Mouse (Mus musculus) lung, embryonic 14.5 days (tissue): ENCODE results near the gene Myl9. TPM values are rescaled to one million over a fixed set of nuclear protein-coding genes. Genes with fewer than 3 reads are reported as not detected.
"Not testable (repeated sequence)": the region's sequence is repeated elsewhere in the genome, so short reads cannot be mapped to it uniquely, and the experiment has no call there.

Experiments
- ATAC-seq: fragments of 200-750 bp; cut with Nextera tagmentation; 2 replicates; pipeline ENCODE4 v1.8.0; 2017; ENCODE audit warnings: mild to moderate bottlenecking, moderate TSS enrichment, moderate library complexity; ENCODE audit not compliant: insufficient read depth
- DNase-seq: peaks from one replicate; pipeline ENCODE4 v3.0.0-alpha.2; 2015
- H3K27ac ChIP-seq: fragments of 300-500 bp; sonication (generic); 2 replicates; pipeline ENCODE4 v1.5.1; 2014; ENCODE audit warnings: low read depth, mild to moderate bottlenecking, moderate library complexity
- H3K27me3 ChIP-seq: fragments of 300-500 bp; sonication (generic); 2 replicates; pipeline ENCODE4 v1.6.1; 2014; ENCODE audit warnings: low read length, control low read depth; ENCODE audit not compliant: insufficient read depth
- H3K36me3 ChIP-seq: fragments of 300-500 bp; sonication (generic); 2 replicates; pipeline ENCODE4 v1.6.1; 2014; ENCODE audit warnings: control low read depth; ENCODE audit not compliant: insufficient read depth
- H3K4me1 ChIP-seq: fragments of 300-500 bp; sonication (generic); 2 replicates; pipeline ENCODE4 v1.6.1; 2014; ENCODE audit warnings: antibody characterized with exemption, control low read depth; ENCODE audit not compliant: insufficient read depth
- H3K4me2 ChIP-seq: fragments of 300-500 bp; sonication (generic); 2 replicates; pipeline ENCODE4 v1.6.1; 2014; ENCODE audit warnings: mild to moderate bottlenecking
- H3K4me3 ChIP-seq: fragments of 300-500 bp; sonication (generic); 2 replicates; pipeline ENCODE4 v1.5.1; 2014; ENCODE audit warnings: low read depth, low read length
- H3K9ac ChIP-seq: fragments of 300-500 bp; sonication (generic); 2 replicates; pipeline ENCODE4 v1.6.1; 2014
- H3K9me3 ChIP-seq: fragments of 300-500 bp; sonication (generic); 2 replicates; pipeline ENCODE4 v1.6.1; 2016; ENCODE audit warnings: low read depth, low read length, control low read depth
- CTCF ChIP-seq: IDR thresholded peaks from 2 replicates; pipeline ENCODE4 v1.5.1; 2016; ENCODE audit warnings: antibody characterized with exemption, low read depth
- WGBS: fragments of 180-500 bp; shearing (Covaris S2); extraction: QIAGEN DNeasy Blood & Tissue Kit; methylation state at CpG from one replicate; pipeline ENCODE4 v1.1.7; 2014; 5-methylcytosine and 5-hydroxymethylcytosine counted together
- polyA plus RNA-seq: library from polyadenylated mRNA; unstranded; fragments of >200 nt; fragmentation: Nextera tagmentation; extraction: Ambion mirVana; gene quantifications from 2 replicates; pipeline ENCODE4 v1.2.1, GENCODE M21; 2014

Myl9 gene
- polyA plus RNA-seq, 1 experiment from 2014 or later: 397 TPM

- H3K4me2 ChIP-seq: peak overlapping the region; percentile 7; the same call in 1 of the 2 replicates
- DNase-seq (peak; percentile 69), ATAC-seq (no peak)
- H3K4me3 ChIP-seq: no peak overlapping the region
- peaks cover 11% of the 10 kb centered on the region for H3K4me1 ChIP-seq
- H3K9me3 ChIP-seq: no peaks in the 10 kb centered on the region
- no peak for TF ChIP-seq CTCF
- WGBS: 7% methylated on average over 8 of the region's 8 CpGs
- no peaks in the 10 kb centered on the region for H3K27me3 ChIP-seq
- peak overlapping the region; percentile 89 for H3K27ac ChIP-seq
- H3K36me3 ChIP-seq: no peaks in the 10 kb centered on the region
- H3K9ac ChIP-seq: no peak overlapping the region
Observed at GRCm38 (mm10) chr2:156814344-156814801, 39.2 kb downstream of the Myl9 start.

DNA sequence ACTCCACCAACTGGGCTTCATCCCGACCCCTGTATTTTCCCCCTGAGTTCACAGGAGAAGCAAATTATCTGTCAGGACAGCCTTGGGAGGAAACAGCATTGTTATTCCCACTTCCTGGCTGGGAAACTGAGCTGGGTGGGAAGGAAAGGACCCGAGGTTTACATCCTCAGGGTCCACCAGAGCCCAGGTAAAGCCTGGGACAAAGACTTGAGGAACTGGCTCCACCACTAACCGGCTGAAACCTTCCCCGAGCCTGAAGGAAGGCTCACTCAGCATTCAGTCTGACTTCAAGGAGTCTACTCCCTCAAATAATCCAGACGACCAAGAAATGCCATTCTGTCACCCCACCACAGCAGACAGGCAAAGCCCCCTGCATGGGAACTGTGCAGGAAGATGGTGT lies 39.7 kb downstream of the Myl9 start:
- Histone ChIP-seq H3K4me3 (no peak overlapping the region), H3K36me3 (no peaks in the 10 kb centered on the region), H3K9ac (no peak overlapping the region), H3K4me1 (peaks cover 11% of the 10 kb centered on the region), H3K9me3 (no peaks in the 10 kb centered on the region), H3K27me3 (no peaks in the 10 kb centered on the region), H3K4me2 (peak overlapping the region; percentile 7; the same call in 1 of the 2 replicates), H3K27ac (peak overlapping the region; percentile 89)
- ATAC-seq: no peak
- WGBS: 16% methylated on average over 5 of the region's 5 CpGs
- TF ChIP-seq CTCF: no peak
- DNase-seq: peak; percentile 39

GRCm38 (mm10) chr2:156815412-156815811 lies 40.2 kb downstream of the Myl9 start:
- Histone ChIP-seq H3K9ac (no peak overlapping the region), H3K4me3 (no peak overlapping the region), H3K27ac (peak overlapping the region; percentile 89), H3K9me3 (no peaks in the 10 kb centered on the region), H3K27me3 (no peaks in the 10 kb centered on the region), H3K4me1 (peaks cover 11% of the 10 kb centered on the region), H3K4me2 (peak overlapping the region; percentile 32), H3K36me3 (no peaks in the 10 kb centered on the region)
- TF ChIP-seq CTCF: no peak
- 47% methylated on average over 3 of the region's 3 CpGs for WGBS
- 0 out of 2 replicates have a peak, but pooled peaks have one; percentile 53 for ATAC-seq
- peak; percentile 20 for DNase-seq

DNA sequence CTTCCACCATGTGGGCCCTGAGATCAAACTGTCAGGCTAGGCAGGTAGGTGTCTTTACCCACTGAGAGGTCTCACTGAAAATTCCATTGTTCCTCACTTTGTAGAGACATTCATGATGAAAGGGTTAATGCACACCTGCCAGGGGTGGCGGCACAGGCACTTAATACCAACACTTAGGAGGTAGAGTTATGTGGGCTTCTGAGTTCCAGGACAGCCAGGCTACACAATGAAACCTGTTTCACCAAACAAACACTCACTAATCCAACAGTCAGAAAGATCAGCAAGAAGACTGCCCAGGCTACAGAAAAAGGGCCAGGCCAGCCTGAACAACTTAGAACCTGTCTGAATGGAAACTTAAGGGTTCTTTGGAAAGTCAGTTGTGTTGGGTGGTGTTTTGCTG lies 40.9 kb downstream of the Myl9 start:
- H3K27ac ChIP-seq: peak overlapping the region; percentile 89
- no peak for TF ChIP-seq CTCF
- H3K36me3 ChIP-seq: no peaks in the 10 kb centered on the region
- no peaks in the 10 kb centered on the region for H3K9me3 ChIP-seq
- peaks cover 11% of the 10 kb centered on the region for H3K4me1 ChIP-seq
- 42% methylated on average over 1 of the region's 1 CpGs for WGBS
- H3K4me3 ChIP-seq: no peak overlapping the region
- 0 out of 2 replicates have a peak, but pooled peaks have one; percentile 53 for ATAC-seq
- no peak overlapping the region; the same call in 1 of the 2 replicates for H3K9ac ChIP-seq
- H3K4me2 ChIP-seq: peak overlapping the region; percentile 32; the same call in 1 of the 2 replicates
- DNase-seq: peak; percentile 38
- no peaks in the 10 kb centered on the region for H3K27me3 ChIP-seq

DNA sequence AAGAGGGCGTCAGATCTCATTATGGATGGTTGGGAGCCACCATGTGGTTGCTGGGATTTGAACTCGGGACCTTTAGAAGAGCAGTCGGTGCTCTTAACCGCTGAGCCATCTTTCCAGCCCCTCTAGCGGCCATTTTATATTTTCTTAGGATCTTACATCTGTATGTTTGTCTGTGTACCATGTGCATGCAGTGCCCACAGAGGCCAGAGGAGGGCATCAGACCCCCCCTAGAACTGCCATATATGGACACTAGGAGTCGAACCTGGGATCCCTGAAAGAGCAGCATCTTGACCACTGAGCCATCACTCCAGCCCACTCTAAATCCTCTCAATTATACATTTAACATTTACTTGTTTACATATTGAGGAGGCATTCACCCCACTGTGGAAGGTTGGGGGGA lies 49.9 kb downstream of the Myl9 start:
- not testable (repeated sequence) for H3K9ac ChIP-seq, ATAC-seq, H3K27ac ChIP-seq, DNase-seq, H3K4me1 ChIP-seq, H3K4me2 ChIP-seq, H3K9me3 ChIP-seq, H3K27me3 ChIP-seq, H3K4me3 ChIP-seq
- peak; percentile 7; the same call in 1 of the 2 replicates for TF ChIP-seq CTCF
- H3K36me3 ChIP-seq: 0 out of 2 replicates have a peak, but pooled peaks cover 10% of the 10 kb centered on the region
- WGBS: 87% methylated on average over 6 of the region's 6 CpGs

Other genes starting within 250 kb of the Myl9 start
- 39.0 and 41.0 TPM in 2 replicates for gene Aar2, start 227.8 kb upstream of the Myl9 start, polyA plus RNA-seq
- 73.7 and 78.7 TPM in 2 replicates for gene Dlgap4, start 161.7 kb upstream of the Myl9 start, polyA plus RNA-seq
- 69.1 and 75.1 TPM in 2 replicates for gene Tgif2, start 64.6 kb downstream of the Myl9 start, polyA plus RNA-seq
- gene 4930518I15Rik, start 82.5 kb downstream of the Myl9 start, polyA plus RNA-seq: 5.7 and 7.2 TPM in 2 replicates
- 194 and 210 TPM in 2 replicates for gene Rab5if, start 87.7 kb downstream of the Myl9 start, polyA plus RNA-seq
- gene Sla2, start 111.8 kb downstream of the Myl9 start, polyA plus RNA-seq: 0.21 and 0.50 TPM in 2 replicates
- 43.7 TPM in 2 replicates for gene Ndrg3, start 216.6 kb downstream of the Myl9 start, polyA plus RNA-seq
- 44.2 and 46.6 TPM in 2 replicates for gene Dsn1, start 231.7 kb downstream of the Myl9 start, polyA plus RNA-seq